Mouse (Mus musculus) MEL (cell line): ENCODE measurements around the gene Arhgap45. TPM values are rescaled to one million over a fixed set of nuclear protein-coding genes. Genes with fewer than 3 reads are reported as not detected.

ENCODE experiments used
- DNase-seq: peaks from one replicate; pipeline ENCODE4 v3.0.0; 2011; ENCODE audit warnings: low read depth, low spot score
- H3K27ac ChIP-seq: 2 replicates; pipeline ENCODE4 v1.5.1; 2012; ENCODE audit warnings: low read depth, mild to moderate bottlenecking, control low read depth, low read length, moderate library complexity; ENCODE audit not compliant: control insufficient read depth
- H3K27me3 ChIP-seq, 2 experiments: fragments of 150-350 bp in 1 of 2; sonication (generic) in 1 of 2; 2 replicates each; pipeline ENCODE4 v1.6.1; 2012; ENCODE audit warnings: low read length in 2 of 2, mild to moderate bottlenecking in 2 of 2, improper control_type of control experiment in 1 of 2, moderate library complexity in 1 of 2; ENCODE audit not compliant: insufficient read depth in 2 of 2, control insufficient read depth in 1 of 2
- H3K36me3 ChIP-seq, 2 experiments: 2 replicates each; pipeline ENCODE4 v1.6.1; 2012 to 2014; ENCODE audit warnings: low read length in 2 of 2, improper control_type of control experiment in 1 of 2, inconsistent platforms in 1 of 2, mild to moderate bottlenecking in 1 of 2; ENCODE audit not compliant: insufficient read depth in 2 of 2, control insufficient read depth in 1 of 2
- H3K4me1 ChIP-seq, 2 experiments: fragments of 150-350 bp in 1 of 2; sonication (generic) in 1 of 2; 2 replicates each; pipeline ENCODE4 v1.6.1; 2012; ENCODE audit warnings: low read length in 2 of 2, improper control_type of control experiment in 1 of 2, mild to moderate bottlenecking in 1 of 2; ENCODE audit not compliant: insufficient read depth in 2 of 2, control insufficient read depth in 1 of 2
- H3K4me3 ChIP-seq, 2 experiments: fragments of 150-350 bp in 1 of 2; sonication (generic) in 1 of 2; 2 replicates each; pipeline ENCODE4 v1.5.1; 2012; ENCODE audit warnings: low read depth in 2 of 2, low read length in 2 of 2, mild to moderate bottlenecking in 2 of 2, moderate library complexity in 2 of 2, control low read depth in 1 of 2, improper control_type of control experiment in 1 of 2; ENCODE audit not compliant: control insufficient read depth in 1 of 2, insufficient read depth in 1 of 2
- H3K79me2 ChIP-seq: 2 replicates; pipeline ENCODE4 v1.6.1; 2012; ENCODE audit warnings: mild to moderate bottlenecking, low read length, moderate library complexity; ENCODE audit not compliant: control insufficient read depth, poor library complexity, insufficient read depth
- H3K9ac ChIP-seq: 2 replicates; pipeline ENCODE4 v1.6.1; 2012; ENCODE audit warnings: low read depth, mild to moderate bottlenecking, control low read depth, low read length, moderate library complexity; ENCODE audit not compliant: control insufficient read depth, poor library complexity, severe bottlenecking
- H3K9me3 ChIP-seq: fragments of 150-350 bp; sonication (generic); replicated peaks from 2 replicates; pipeline ENCODE4 v1.6.1; 2012; ENCODE audit warnings: mild to moderate bottlenecking, low read length, improper control_type of control experiment, moderate library complexity; ENCODE audit not compliant: insufficient read depth
- ELF1 ChIP-seq: IDR thresholded peaks from 2 replicates; pipeline ENCODE4 v1.6.1; 2014; ENCODE audit warnings: low read depth, mild to moderate bottlenecking, inconsistent platforms, low read length, improper control_type of control experiment, moderate library complexity
- HCFC1 ChIP-seq: IDR thresholded peaks from 2 replicates; pipeline ENCODE4 v1.6.1; 2012; ENCODE audit warnings: low read depth, mild to moderate bottlenecking, inconsistent platforms, low read length, improper control_type of control experiment, moderate library complexity
- MAFK ChIP-seq: IDR thresholded peaks from 2 replicates; pipeline ENCODE4 v1.6.1; 2011; ENCODE audit warnings: low read depth, mild to moderate bottlenecking, low read length, improper control_type of control experiment, borderline replicate concordance
- MXI1 ChIP-seq: IDR thresholded peaks from 2 replicates; pipeline ENCODE4 v1.6.1; 2011; ENCODE audit warnings: mild to moderate bottlenecking, low read depth, low read length, improper control_type of control experiment
- MYB ChIP-seq: IDR thresholded peaks from 2 replicates; pipeline ENCODE4 v1.6.1; 2011; ENCODE audit warnings: mild to moderate bottlenecking, low read depth, low read length, improper control_type of control experiment
- POLR2A ChIP-seq, 2 experiments: IDR thresholded peaks; 2 replicates each; pipeline ENCODE4 v1.6.1; 2011 to 2012; ENCODE audit warnings: low read length in 2 of 2, mild to moderate bottlenecking in 2 of 2, control low read depth in 1 of 2, improper control_type of control experiment in 1 of 2, low read depth in 1 of 2, moderate library complexity in 1 of 2; ENCODE audit not compliant: control insufficient read depth in 1 of 2, insufficient read depth in 1 of 2, poor library complexity in 1 of 2
- POLR2AphosphoS2 ChIP-seq: IDR thresholded peaks from 2 replicates; pipeline ENCODE4 v1.6.1; 2011; ENCODE audit warnings: low read length, improper control_type of control experiment
- POLR2AphosphoS5 ChIP-seq: IDR thresholded peaks from 2 replicates; pipeline ENCODE4 v1.6.1; 2012; ENCODE audit warnings: low read depth, borderline replicate concordance, mild to moderate bottlenecking, inconsistent platforms, low read length, moderate library complexity, mixed read lengths
- SMC3 ChIP-seq: IDR thresholded peaks from 2 replicates; pipeline ENCODE4 v1.6.1; 2011; ENCODE audit warnings: low read depth, low read length, improper control_type of control experiment
- ZNF384 ChIP-seq: IDR thresholded peaks from 2 replicates; pipeline ENCODE4 v1.6.1; 2012; ENCODE audit warnings: low read depth, mild to moderate bottlenecking, inconsistent platforms, low read length, improper control_type of control experiment
- polyA plus RNA-seq, 2 experiments: library from polyadenylated mRNA; stranded (reverse) in 1 of 2; unstranded in 1 of 2; fragments of >175 nt in 1 of 2; fragments of >200 nt in 1 of 2; gene quantifications; 2 replicates each; pipeline versions ENCODE4 v1.2.1 to v1.2.4; 2012; ENCODE audit warnings: low replicate concordance in 2 of 2, low read depth in 1 of 2; ENCODE audit not compliant: insufficient read length in 2 of 2, insufficient read depth in 1 of 2, missing spikeins in 1 of 2
- total RNA-seq: library from RNA; depleted of rRNA; stranded (reverse); fragments of 300-350 nt; gene quantifications from 2 replicates; pipeline ENCODE4 v1.2.3, GENCODE M21; 2012

Gene Arhgap45
- total and polyA plus RNA-seq, 3 experiments = 26.2 to 53.6 TPM; not detected in 1

DNA sequence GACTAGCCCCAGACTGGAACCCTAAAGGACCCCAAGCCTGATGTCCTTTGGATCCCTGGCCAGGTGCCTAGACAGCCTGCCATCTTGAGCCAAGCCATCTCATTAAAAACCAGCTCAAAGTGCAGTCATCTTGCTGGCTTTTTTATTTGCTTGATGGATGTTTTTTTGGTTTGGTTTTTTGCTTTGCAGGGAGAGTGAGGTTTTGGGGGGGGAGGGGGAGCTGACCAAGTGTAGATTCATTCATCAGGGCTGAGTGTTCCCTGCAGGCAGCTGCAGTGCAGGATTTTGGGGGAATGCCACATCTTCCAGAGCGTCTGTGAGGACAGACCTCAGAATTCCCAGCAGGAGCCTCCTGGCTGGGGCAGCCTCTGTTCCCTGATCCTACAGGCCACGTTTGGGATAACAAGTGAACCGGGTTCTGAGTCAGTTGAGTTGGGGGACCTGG is 47.3 kb upstream of the Arhgap45 start:
- H3K9me3 ChIP-seq = no peaks in the 10 kb centered on the region
- no peak overlapping the region for H3K27ac ChIP-seq
- no peaks in the 10 kb centered on the region for H3K4me1 ChIP-seq
- H3K36me3 ChIP-seq = no peaks in the 10 kb centered on the region; a peak in 1 of 4 replicates
- H3K27me3 ChIP-seq = no peaks in the 10 kb centered on the region
- H3K79me2 ChIP-seq = no peaks in the 10 kb centered on the region
- DNase-seq = no peak
- H3K4me3 ChIP-seq = no peak overlapping the region
- H3K9ac ChIP-seq = no peak overlapping the region
- peak in 1 of 2 experiments; percentile 18; a peak in 1 of 4 replicates for TF ChIP-seq POLR2A (IDR thresholded peaks at IDR 0.05; ENCODE audit: control insufficient read depth in 1 of 2, insufficient read depth in 1 of 2, low read depth in 1 of 2, low read length in 2 of 2, poor library complexity in 1 of 2)
- no peak for TF ChIP-seq HCFC1
- TF ChIP-seq MYB = no peak
- TF ChIP-seq, all 39 proteins: peak for 1

DNA sequence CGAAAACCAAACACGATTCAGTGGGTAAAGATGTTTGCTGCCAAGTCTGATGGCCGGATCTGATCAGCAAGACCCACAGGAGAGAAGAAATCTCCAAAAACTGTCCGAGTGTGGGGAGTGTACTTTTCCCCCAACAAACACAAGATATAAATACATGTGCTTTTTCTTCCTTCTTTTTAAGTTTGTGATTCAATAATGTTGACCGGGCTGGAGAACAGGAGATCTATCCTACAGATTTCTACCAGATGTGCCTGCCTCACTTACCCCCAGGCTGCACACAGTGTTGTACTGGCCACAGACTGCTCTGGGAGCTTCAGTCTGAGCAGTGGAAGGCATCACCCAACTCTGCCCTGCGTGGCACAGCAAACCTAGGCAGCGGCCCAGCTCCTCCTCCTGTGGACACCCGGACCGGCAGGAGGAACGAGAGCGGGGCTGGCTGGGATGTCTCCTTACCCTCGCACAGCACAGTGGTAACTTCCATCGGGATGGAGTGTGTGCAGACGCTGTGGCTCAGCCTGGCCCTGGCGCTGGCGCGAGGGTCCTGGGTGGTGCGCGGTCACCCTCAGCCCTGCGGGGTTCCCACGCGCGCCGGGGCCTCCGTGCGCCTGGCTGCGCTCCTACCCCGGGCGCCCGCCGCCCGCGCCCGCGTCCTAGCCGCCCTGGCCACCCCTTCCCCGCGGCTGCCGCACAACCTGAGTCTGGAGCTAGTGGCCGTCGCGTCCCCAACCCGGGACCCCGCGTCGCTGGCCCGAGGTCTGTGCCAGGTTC is 45.9 kb upstream of the Arhgap45 start, which contains the start of gene Grin3b:
Grin3b (plus strand) TSS at position 301 of the 768 bp plus-strand sequence.
- Histone ChIP-seq H3K4me1 (no peaks in the 10 kb centered on the region), H3K27ac (no peak within 1 kb of the TSS), H3K9me3 (no peaks in the 10 kb centered on the region), H3K9ac (no peak within 1 kb of the TSS), H3K79me2 (no peaks in the 10 kb centered on the region), H3K36me3 (no peaks in the 10 kb centered on the region; a peak in 1 of 4 replicates), H3K4me3 (no peak within 1 kb of the TSS), H3K27me3 (no peaks in the 10 kb centered on the region)
- no peak for DNase-seq
- TF ChIP-seq ZNF384 = no peak
- no peak for TF ChIP-seq MAFK
- no peak for TF ChIP-seq ELF1
- TF ChIP-seq SMC3 = no peak
- no peak for TF ChIP-seq POLR2AphosphoS2
- TF ChIP-seq MXI1 = no peak

DNA sequence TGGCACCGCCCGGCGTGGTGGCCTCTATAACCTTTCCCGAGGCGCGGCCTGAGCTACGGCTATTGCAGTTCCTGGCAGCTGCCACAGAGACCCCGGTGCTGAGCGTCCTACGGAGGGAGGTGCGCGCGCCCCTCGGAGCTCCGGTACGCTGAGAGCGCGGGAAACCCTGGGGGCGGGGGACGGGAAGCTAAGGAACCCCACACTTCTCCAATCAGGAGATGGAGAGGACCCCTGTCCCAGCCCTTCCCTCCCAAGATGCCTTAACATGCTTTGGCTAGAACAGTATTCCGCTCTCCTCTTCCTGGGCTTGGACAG is 45.3 kb upstream of the Arhgap45 start:
- Histone ChIP-seq H3K27ac (no peak overlapping the region), H3K36me3 (no peaks in the 10 kb centered on the region; a peak in 1 of 4 replicates), H3K27me3 (no peaks in the 10 kb centered on the region), H3K9ac (no peak overlapping the region), H3K4me1 (no peaks in the 10 kb centered on the region), H3K9me3 (no peaks in the 10 kb centered on the region), H3K79me2 (no peaks in the 10 kb centered on the region), H3K4me3 (no peak overlapping the region)
- no peak for TF ChIP-seq POLR2AphosphoS5
- no peak for DNase-seq
